In the genomic region with DNA sequence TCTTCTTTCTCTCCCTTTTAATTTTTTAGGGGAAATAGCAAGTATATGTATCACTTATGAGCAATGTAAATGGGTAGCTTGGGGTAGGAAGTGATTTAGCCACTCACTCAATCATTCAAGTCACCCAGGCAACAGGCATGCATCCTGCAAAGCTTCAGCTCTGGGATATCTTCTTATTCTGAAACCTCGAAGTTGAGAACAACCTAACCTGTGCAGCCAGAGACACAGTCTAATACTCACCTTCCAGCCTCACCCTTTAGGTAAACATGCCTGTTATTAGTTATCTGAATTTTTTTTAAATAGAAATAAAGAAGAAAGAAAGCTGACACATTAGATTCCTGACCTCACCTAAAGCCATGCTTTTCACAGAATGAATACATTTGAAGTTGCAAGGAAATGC, we compare ENCODE assay signal across 22 mouse cellular contexts. TPM values are rescaled to one million over a fixed set of nuclear protein-coding genes. Genes with fewer than 3 reads are reported as not detected.
DNase-seq lines count a peak whose midpoint lies in the region; ATAC-seq and TF ChIP-seq lines count a peak whose summit lies in the region.
"Had no signal": no experiment of that assay in that cellular context is flagged by ENCODE, and none has a peak within 500 bp of the region (broad histone marks: within the 10 kb centered on the region; RNA-seq: fewer than 3 reads in every experiment).

No protein-coding gene starts in this region.

- no peak overlapping the region for H3K4me3 ChIP-seq in intestine, embryonic 14.5 days (ENCODE audit: low read depth, low read length)
- no peak overlapping the region for H3K4me3 ChIP-seq in intestine, postnatal 0 days (ENCODE audit: low read depth, low read length)
- no peak overlapping the region for H3K4me3 ChIP-seq in intestine, embryonic 15.5 days (replicated peaks)
- no peak overlapping the region for H3K4me3 ChIP-seq in intestine, embryonic 16.5 days (ENCODE audit: low read length)

- no peak for DNase-seq in intestine, embryonic 14.5 days (ENCODE audit: low spot score)
- no peak for DNase-seq in embryo, embryonic 11 days
- DNase-seq in testis, postnatal 14 days (ENCODE audit: low spot score): no peak
- DNase-seq: adrenal gland, adult 2 months; adrenal gland, adult 8-10 months; adrenal gland, postnatal 10 days; adrenal gland, postnatal 14 days; adrenal gland, postnatal 25 days; adrenal gland, postnatal 36 days; B cell, adult 2 months; cerebellum, adult 11 months; cerebellum, adult 11-12 months; cerebellum, adult 18-20 months had no signal

- no peak for TF ChIP-seq CTCF in intestine, postnatal 0 days (IDR thresholded peaks at IDR 0.05; ENCODE audit: low read depth)

- no peaks in the 10 kb centered on the region for H3K36me3 ChIP-seq in intestine, embryonic 14.5 days (ENCODE audit: control insufficient read depth, insufficient read depth, low read length)
- no peaks in the 10 kb centered on the region for H3K36me3 ChIP-seq in intestine, postnatal 0 days (ENCODE audit: control insufficient read depth, insufficient read depth)
- H3K36me3 ChIP-seq in intestine, embryonic 15.5 days: no peaks in the 10 kb centered on the region
- no peaks in the 10 kb centered on the region for H3K36me3 ChIP-seq in intestine, embryonic 16.5 days (ENCODE audit: control insufficient read depth, insufficient read depth, low read length)
- H3K36me3 ChIP-seq: G1E had no signal

- no peaks in the 10 kb centered on the region for H3K27me3 ChIP-seq in intestine, embryonic 14.5 days (replicated peaks; ENCODE audit: control insufficient read depth, insufficient read depth, low read length)
- no peaks in the 10 kb centered on the region for H3K27me3 ChIP-seq in intestine, postnatal 0 days (replicated peaks; ENCODE audit: control insufficient read depth, insufficient read depth, low read length)
- H3K27me3 ChIP-seq in intestine, embryonic 15.5 days (replicated peaks): no peaks in the 10 kb centered on the region
- no peaks in the 10 kb centered on the region for H3K27me3 ChIP-seq in intestine, embryonic 16.5 days (replicated peaks; ENCODE audit: control insufficient read depth, insufficient read depth, low read length)
- H3K27me3 ChIP-seq: CH12.LX had no signal

- H3K4me1 ChIP-seq in intestine, embryonic 14.5 days (replicated peaks; ENCODE audit: control insufficient read depth, insufficient read depth, low read length): no peaks in the 10 kb centered on the region
- no peaks in the 10 kb centered on the region for H3K4me1 ChIP-seq in intestine, postnatal 0 days (replicated peaks; ENCODE audit: control insufficient read depth, insufficient read depth, low read length)
- H3K4me1 ChIP-seq in intestine, embryonic 15.5 days (replicated peaks): no peaks in the 10 kb centered on the region
- H3K4me1 ChIP-seq in intestine, embryonic 16.5 days (ENCODE audit: control insufficient read depth, insufficient read depth, low read length): no peaks in the 10 kb centered on the region

- 0 out of 2 replicates have a peak overlapping the region, but pooled peaks have one; percentile 13 for H3K4me2 ChIP-seq in intestine, embryonic 14.5 days (ENCODE audit: low read length)
- no peak overlapping the region for H3K4me2 ChIP-seq in intestine, postnatal 0 days (replicated peaks; ENCODE audit: low read depth)
- H3K4me2 ChIP-seq in intestine, embryonic 15.5 days (replicated peaks): 0 out of 2 replicates have a peak overlapping the region, but pooled peaks have one; percentile 10
- H3K4me2 ChIP-seq in intestine, embryonic 16.5 days (ENCODE audit: low read depth, low read length): no peak overlapping the region

- 44% methylated on average over 1 of the region's 1 CpGs for WGBS in intestine, embryonic 14.5 days
- WGBS in intestine, postnatal 0 days: 35% methylated on average over 1 of the region's 1 CpGs
- WGBS in intestine, embryonic 15.5 days: 43% methylated on average over 1 of the region's 1 CpGs
- 43% methylated on average over 1 of the region's 1 CpGs for WGBS in intestine, embryonic 16.5 days

- no peaks in the 10 kb centered on the region for H3K9me3 ChIP-seq in intestine, embryonic 14.5 days (ENCODE audit: control insufficient read depth, low read length)
- H3K9me3 ChIP-seq in intestine, postnatal 0 days (ENCODE audit: control insufficient read depth): no peaks in the 10 kb centered on the region
- H3K9me3 ChIP-seq in intestine, embryonic 15.5 days: no peaks in the 10 kb centered on the region
- H3K9me3 ChIP-seq in intestine, embryonic 16.5 days (ENCODE audit: control insufficient read depth, low read length): no peaks in the 10 kb centered on the region
- H3K9me3 ChIP-seq: G1E had no signal

- H3K9ac ChIP-seq in intestine, embryonic 14.5 days (ENCODE audit: low read length): no peak overlapping the region
- no peak overlapping the region for H3K9ac ChIP-seq in intestine, postnatal 0 days (ENCODE audit: low read depth, low read length)
- no peak overlapping the region for H3K9ac ChIP-seq in intestine, embryonic 15.5 days
- no peak overlapping the region for H3K9ac ChIP-seq in intestine, embryonic 16.5 days (ENCODE audit: low read depth, low read length)

- ATAC-seq in intestine, embryonic 14.5 days (replicated peaks; ENCODE audit: low FRiP score, low TSS enrichment, low read depth): no peak
- ATAC-seq in intestine, postnatal 0 days: no peak
- peak; percentile 80 for ATAC-seq in intestine, embryonic 15.5 days
- ATAC-seq in intestine, embryonic 16.5 days: peak; percentile 66
- ATAC-seq: activated CD4-positive, CD25-positive, alpha-beta regulatory T cell, adult 4 months; CD4-positive, CD25-positive, alpha-beta regulatory T cell, adult 4 months; Patski had no signal

- no peak overlapping the region for H3K27ac ChIP-seq in intestine, embryonic 14.5 days (ENCODE audit: low read depth)
- H3K27ac ChIP-seq in intestine, postnatal 0 days (ENCODE audit: low read depth, low read length): no peak overlapping the region
- no peak overlapping the region for H3K27ac ChIP-seq in intestine, embryonic 15.5 days
- no peak overlapping the region for H3K27ac ChIP-seq in intestine, embryonic 16.5 days (ENCODE audit: low read length)

RNA-seq across cellular contexts. Expression of a gene that starts 8.4 kb away (rescaled TPM):
- polyA plus RNA-seq in intestine, embryonic 14.5 days (2014; fragmentation: Nextera tagmentation; extraction: Ambion mirVana): 2.3 and 2.8 TPM in 2 replicates
- polyA plus RNA-seq in intestine, postnatal 0 days (2015; fragmentation: Nextera tagmentation; extraction: Ambion mirVana): 0.12 and 0.26 TPM in 2 replicates
- 0.65 and 0.90 TPM in 2 replicates for polyA plus RNA-seq in intestine, embryonic 15.5 days (2015; fragmentation: Nextera tagmentation; extraction: Ambion mirVana)
- polyA plus RNA-seq in intestine, embryonic 16.5 days (2015; fragmentation: Nextera tagmentation; extraction: Ambion mirVana): 0.39 and 0.70 TPM in 2 replicates
- polyA plus RNA-seq: activated CD4-positive, CD25-positive, alpha-beta regulatory T cell, adult 4 months; C2C12; G1E had no signal

Comparison
In these comparisons a context has a peak if more than half of its experiments do, and no peak if none do; other contexts are left out.
1. ATAC-seq: peak in intestine, embryonic 15.5 days (single experiment) and intestine, embryonic 16.5 days (single experiment); none in intestine, embryonic 14.5 days (single experiment) and intestine, postnatal 0 days (single experiment).
2. H3K4me2 ChIP-seq: peak in intestine, embryonic 14.5 days (single experiment) and intestine, embryonic 15.5 days (single experiment); none in intestine, postnatal 0 days (single experiment) and intestine, embryonic 16.5 days (single experiment).